In the genomic region with DNA sequence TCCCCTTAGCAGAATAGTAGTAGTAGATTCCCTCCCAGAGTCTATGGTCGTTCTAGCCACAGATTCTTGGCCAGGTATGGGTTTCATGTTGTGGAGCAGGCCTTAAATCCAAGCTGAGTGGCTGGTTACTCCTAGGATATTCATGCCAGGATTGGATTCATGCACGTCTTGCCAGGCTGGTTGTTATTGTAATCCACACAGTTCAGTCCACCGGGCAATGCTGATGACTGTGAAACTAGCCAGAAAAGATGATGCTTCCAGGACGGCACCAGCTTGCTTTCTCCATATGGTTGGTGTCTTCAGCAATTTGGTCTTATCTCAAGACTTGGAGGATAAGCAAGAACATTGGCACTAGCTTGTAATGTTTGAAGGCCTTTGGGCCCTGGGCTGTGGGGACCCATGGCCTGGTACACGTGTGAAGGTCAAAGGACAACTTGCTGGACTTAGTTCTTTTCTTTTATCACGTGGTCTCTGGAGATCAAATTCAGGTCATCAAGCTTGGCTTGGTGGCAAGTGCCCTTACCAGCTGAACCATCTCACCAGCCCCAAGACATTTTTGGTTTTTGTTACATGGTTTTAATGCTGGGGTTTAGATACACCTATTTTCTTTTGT, we compare ENCODE assay signal across 28 mouse cellular contexts. TPM values are rescaled to one million over a fixed set of nuclear protein-coding genes. Genes with fewer than 3 reads are reported as not detected.
A peak's percentile ranks its signal among the peaks of the same experiment; 100 is the strongest.
DNase-seq lines count a peak whose midpoint lies in the region; ATAC-seq and TF ChIP-seq lines count a peak whose summit lies in the region.
"Had no signal": no experiment of that assay in that cellular context is flagged by ENCODE, and none has a peak within 500 bp of the region (broad histone marks: within the 10 kb centered on the region; RNA-seq: fewer than 3 reads in every experiment).

No protein-coding gene starts in this region.

- DNase-seq in kidney, postnatal 36 days: peak; percentile 22 to 28
- DNase-seq in cerebellum, adult 9-10 months: peak; percentile 64
- DNase-seq in cerebellum, postnatal 14 days: peak; percentile 51 to 61
- DNase-seq in urinary bladder, adult 18-20 months (ENCODE audit: low spot score in 2 of 2): no peak
- DNase-seq: adrenal gland, postnatal 36 days; B cell, adult 2 months; gastrocnemius, postnatal 25 days; heart, adult 18-20 months; heart, postnatal 4 days; liver, embryonic 13.5 days; lung, adult 2 months; lung, postnatal 10 days; midbrain, embryonic 14.5 days; retina, postnatal 1 day; right cerebral cortex, postnatal 25 days had no signal

- H3K36me3 ChIP-seq in intestine, postnatal 0 days (ENCODE audit: control insufficient read depth, insufficient read depth): no peaks in the 10 kb centered on the region
- no peaks in the 10 kb centered on the region for H3K36me3 ChIP-seq in intestine, embryonic 16.5 days (ENCODE audit: control insufficient read depth, insufficient read depth, low read length)
- H3K36me3 ChIP-seq in kidney, embryonic 14.5 days (ENCODE audit: control insufficient read depth, insufficient read depth, low read length): 0 out of 2 replicates have a peak, but pooled peaks cover 3% of the 10 kb centered on the region
- H3K36me3 ChIP-seq in forebrain, embryonic 13.5 days (ENCODE audit: poor library complexity, severe bottlenecking): peaks cover 14% of the 10 kb centered on the region

- no peak overlapping the region for H3K9ac ChIP-seq in intestine, postnatal 0 days (ENCODE audit: low read depth, low read length)
- no peak overlapping the region for H3K9ac ChIP-seq in intestine, embryonic 16.5 days (ENCODE audit: low read depth, low read length)
- no peak overlapping the region for H3K9ac ChIP-seq in kidney, embryonic 14.5 days (ENCODE audit: low read depth, low read length)
- no peak overlapping the region for H3K9ac ChIP-seq in forebrain, embryonic 13.5 days
- H3K9ac ChIP-seq: forebrain, embryonic 15.5 days; hindbrain, embryonic 14.5 days; limb, embryonic 12.5 days; liver, embryonic 13.5 days; neural tube, embryonic 15.5 days; stomach, embryonic 15.5 days had no signal

- no peak overlapping the region for H3K4me3 ChIP-seq in intestine, postnatal 0 days (ENCODE audit: low read depth, low read length)
- no peak overlapping the region for H3K4me3 ChIP-seq in intestine, embryonic 16.5 days (ENCODE audit: low read length)
- no peak overlapping the region for H3K4me3 ChIP-seq in kidney, embryonic 14.5 days (ENCODE audit: low read length)
- H3K4me3 ChIP-seq in forebrain, embryonic 13.5 days: no peak overlapping the region
- H3K4me3 ChIP-seq: forebrain, embryonic 15.5 days; left cerebral cortex, adult 2 months; limb, embryonic 12.5 days; liver, embryonic 13.5 days; neural tube, embryonic 15.5 days; stomach, embryonic 15.5 days had no signal

- peak; percentile 53 for ATAC-seq in intestine, postnatal 0 days
- no peak for ATAC-seq in intestine, embryonic 16.5 days
- ATAC-seq in kidney, embryonic 14.5 days (ENCODE audit: low FRiP score, low TSS enrichment): no peak
- ATAC-seq in forebrain, embryonic 13.5 days: no peak
- ATAC-seq: forebrain, embryonic 15.5 days had no signal

- 75% methylated on average over 6 of the region's 6 CpGs for WGBS in intestine, postnatal 0 days
- 84% methylated on average over 6 of the region's 6 CpGs for WGBS in intestine, embryonic 16.5 days
- 84% methylated on average over 6 of the region's 6 CpGs for WGBS in kidney, embryonic 14.5 days
- 93% methylated on average over 6 of the region's 6 CpGs for WGBS in forebrain, embryonic 13.5 days

- no peak overlapping the region for H3K27ac ChIP-seq in intestine, postnatal 0 days (ENCODE audit: low read depth, low read length)
- H3K27ac ChIP-seq in intestine, embryonic 16.5 days (ENCODE audit: low read length): no peak overlapping the region
- H3K27ac ChIP-seq in kidney, embryonic 14.5 days (ENCODE audit: low read depth, low read length): no peak overlapping the region
- no peak overlapping the region for H3K27ac ChIP-seq in forebrain, embryonic 13.5 days
- H3K27ac ChIP-seq: forebrain, embryonic 15.5 days; hindbrain, embryonic 14.5 days; kidney, postnatal 0 days; left cerebral cortex, adult 2 months; limb, embryonic 12.5 days; liver, embryonic 13.5 days; macrophage; neural tube, embryonic 15.5 days; stomach, embryonic 15.5 days had no signal

- no peaks in the 10 kb centered on the region for H3K9me3 ChIP-seq in intestine, postnatal 0 days (ENCODE audit: control insufficient read depth)
- H3K9me3 ChIP-seq in intestine, embryonic 16.5 days (ENCODE audit: control insufficient read depth, low read length): no peaks in the 10 kb centered on the region
- no peaks in the 10 kb centered on the region for H3K9me3 ChIP-seq in kidney, embryonic 14.5 days (ENCODE audit: control insufficient read depth, low read length)
- H3K9me3 ChIP-seq in forebrain, embryonic 13.5 days (replicated peaks): no peaks in the 10 kb centered on the region
- H3K9me3 ChIP-seq: forebrain, embryonic 15.5 days; limb, embryonic 12.5 days; liver, embryonic 13.5 days; neural tube, embryonic 15.5 days; stomach, embryonic 15.5 days had no signal

- TF ChIP-seq CTCF in intestine, postnatal 0 days (IDR thresholded peaks at IDR 0.05; ENCODE audit: low read depth): no peak

- H3K4me2 ChIP-seq in intestine, postnatal 0 days (replicated peaks; ENCODE audit: low read depth): no peak overlapping the region
- no peak overlapping the region for H3K4me2 ChIP-seq in intestine, embryonic 16.5 days (ENCODE audit: low read depth, low read length)
- H3K4me2 ChIP-seq in kidney, embryonic 14.5 days (replicated peaks; ENCODE audit: low read depth, low read length): no peak overlapping the region
- no peak overlapping the region for H3K4me2 ChIP-seq in forebrain, embryonic 13.5 days
- H3K4me2 ChIP-seq: forebrain, embryonic 15.5 days; heart, embryonic 11.5 days; hindbrain, embryonic 14.5 days; limb, embryonic 12.5 days; liver, embryonic 13.5 days; neural tube, embryonic 15.5 days; stomach, embryonic 15.5 days had no signal

- H3K4me1 ChIP-seq in intestine, postnatal 0 days (replicated peaks; ENCODE audit: control insufficient read depth, insufficient read depth, low read length): 0 out of 2 replicates have a peak, but pooled peaks cover 4% of the 10 kb centered on the region
- H3K4me1 ChIP-seq in intestine, embryonic 16.5 days (ENCODE audit: control insufficient read depth, insufficient read depth, low read length): no peaks in the 10 kb centered on the region
- no peaks in the 10 kb centered on the region for H3K4me1 ChIP-seq in kidney, embryonic 14.5 days (ENCODE audit: control insufficient read depth, insufficient read depth, low read length)
- no peaks in the 10 kb centered on the region for H3K4me1 ChIP-seq in forebrain, embryonic 13.5 days
- H3K4me1 ChIP-seq: stomach, embryonic 15.5 days had no signal

- H3K27me3 ChIP-seq in intestine, postnatal 0 days (replicated peaks; ENCODE audit: control insufficient read depth, insufficient read depth, low read length): no peaks in the 10 kb centered on the region
- H3K27me3 ChIP-seq in intestine, embryonic 16.5 days (replicated peaks; ENCODE audit: control insufficient read depth, insufficient read depth, low read length): no peaks in the 10 kb centered on the region
- no peaks in the 10 kb centered on the region for H3K27me3 ChIP-seq in kidney, embryonic 14.5 days (ENCODE audit: control insufficient read depth, insufficient read depth, low read length)
- no peaks in the 10 kb centered on the region for H3K27me3 ChIP-seq in forebrain, embryonic 13.5 days
- H3K27me3 ChIP-seq: forebrain, embryonic 15.5 days; limb, embryonic 12.5 days; liver, embryonic 13.5 days; neural tube, embryonic 15.5 days; stomach, embryonic 15.5 days had no signal

RNA-seq across cellular contexts. Expression of a gene that starts 41.3 kb away (rescaled TPM):
- polyA plus RNA-seq in intestine, postnatal 0 days (2015; fragmentation: Nextera tagmentation; extraction: Ambion mirVana): 8.2 and 8.9 TPM in 2 replicates
- 8.3 and 8.9 TPM in 2 replicates for polyA plus RNA-seq in intestine, embryonic 16.5 days (2015; fragmentation: Nextera tagmentation; extraction: Ambion mirVana)
- polyA plus RNA-seq in kidney, embryonic 14.5 days (2014; fragmentation: Nextera tagmentation; extraction: Ambion mirVana): 17.0 and 24.8 TPM in 2 replicates
- polyA plus RNA-seq in forebrain, embryonic 13.5 days (2015; fragmentation: Nextera tagmentation; extraction: Ambion mirVana): 36.9 and 39.3 TPM in 2 replicates

Comparison
In these comparisons a context has a peak if more than half of its experiments do, and no peak if none do; other contexts are left out.
1. DNase-seq: peak in kidney, postnatal 36 days (2 of 2), cerebellum, adult 9-10 months (single experiment) and cerebellum, postnatal 14 days (2 of 2); none in urinary bladder, adult 18-20 months (0 of 2).